Mouse (Mus musculus) megakaryocyte, adult 5-6 weeks (primary cell): ENCODE data around the gene Smarcd1. TPM values are rescaled to one million over a fixed set of nuclear protein-coding genes. Genes with fewer than 3 reads are reported as not detected.

Experiments used
- ATAC-seq: 2 replicates; pipeline ENCODE4 v1.8.0; 2016; ENCODE audit warnings: mild to moderate bottlenecking, inconsistent platforms; ENCODE audit not compliant: poor library complexity, severe bottlenecking
- total RNA-seq, 2 experiments: library from RNA; stranded (forward) in 1 of 2; stranded (reverse) in 1 of 2; fragments of 153-499, 151-499 nt in 1 of 2; fragments of 221-1000, 200-1000 nt in 1 of 2; gene quantifications; 2 replicates each; pipeline versions ENCODE4 v1.2.3 to v1.2.4; 2015 to 2017

Gene Smarcd1
- total RNA-seq (2015) (12.0 and 12.4 TPM in 2 replicates), total RNA-seq (2017) (9.3 and 16.1 TPM in 2 replicates)

GRCm38 (mm10) chr15:99701999-99702900, at the start of gene Smarcd1:
Smarcd1 (plus strand) TSS chr15:99702129.
- peak; percentile 89 for ATAC-seq

DNA sequence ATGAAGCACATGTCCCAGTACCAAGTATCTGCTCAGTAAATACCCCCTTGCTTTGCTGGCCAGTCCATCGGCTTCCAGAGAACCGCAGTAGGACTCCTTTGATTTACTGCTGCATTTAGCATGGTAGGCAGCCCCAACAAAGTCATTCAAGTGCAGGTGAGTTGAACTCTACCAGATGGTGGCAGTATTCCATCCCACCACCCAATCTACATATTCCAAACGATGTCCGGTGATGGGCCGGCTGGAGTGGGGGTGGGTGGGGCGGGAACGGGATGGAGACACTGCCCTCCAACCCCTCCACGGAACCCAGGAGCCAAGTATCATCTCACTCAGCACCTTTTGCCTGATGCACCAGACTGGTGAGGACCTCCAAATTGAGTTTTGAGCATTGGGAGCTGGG, 48.6 kb upstream of the Smarcd1 start:
- no peak for ATAC-seq

DNA sequence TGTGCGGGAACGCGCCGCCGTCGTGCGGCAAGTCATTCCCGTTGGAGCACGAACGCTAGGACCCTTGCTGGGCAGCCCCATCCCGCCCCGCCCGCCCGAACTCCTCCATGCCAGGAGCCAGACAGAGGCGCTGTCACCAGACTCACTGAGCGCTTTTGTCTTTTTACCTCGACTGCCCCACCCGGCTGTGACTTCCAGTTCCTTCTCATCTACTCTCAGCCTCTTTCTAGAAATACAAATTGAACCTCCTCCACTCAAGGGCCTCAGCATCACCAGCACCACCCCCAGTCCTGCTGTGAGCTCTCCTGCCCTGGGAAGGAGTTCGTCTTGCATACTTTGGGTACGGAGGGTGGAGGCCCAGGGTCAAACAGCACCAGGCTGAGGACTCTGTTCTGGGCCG, 48.1 kb upstream of the Smarcd1 start:
- ATAC-seq: no peak

DNA sequence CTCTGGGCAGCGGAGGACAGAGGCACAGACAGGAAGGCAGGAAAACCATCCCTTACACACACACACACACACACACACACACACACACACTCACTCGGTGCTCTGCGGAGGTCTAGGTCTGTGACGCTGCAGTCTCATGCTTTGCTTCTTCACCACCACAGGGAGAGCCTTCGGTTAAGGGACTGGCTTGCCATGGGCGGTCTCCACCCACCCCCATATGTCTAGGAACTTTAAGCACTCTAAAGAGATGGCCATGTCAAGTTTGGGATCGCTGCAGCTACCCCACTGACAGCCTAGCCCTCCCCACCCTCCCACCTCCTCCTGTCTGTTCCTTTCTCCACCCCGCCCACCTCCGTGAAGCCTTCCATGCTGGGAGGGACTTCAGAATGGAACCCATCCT, 46.0 kb upstream of the Smarcd1 start:
- no peak for ATAC-seq

GRCm38 (mm10) chr15:99658437-99658836, 43.5 kb upstream of the Smarcd1 start:
- no peak for ATAC-seq

GRCm38 (mm10) chr15:99661121-99661830, 40.7 kb upstream of the Smarcd1 start:
- no peak for ATAC-seq

DNA sequence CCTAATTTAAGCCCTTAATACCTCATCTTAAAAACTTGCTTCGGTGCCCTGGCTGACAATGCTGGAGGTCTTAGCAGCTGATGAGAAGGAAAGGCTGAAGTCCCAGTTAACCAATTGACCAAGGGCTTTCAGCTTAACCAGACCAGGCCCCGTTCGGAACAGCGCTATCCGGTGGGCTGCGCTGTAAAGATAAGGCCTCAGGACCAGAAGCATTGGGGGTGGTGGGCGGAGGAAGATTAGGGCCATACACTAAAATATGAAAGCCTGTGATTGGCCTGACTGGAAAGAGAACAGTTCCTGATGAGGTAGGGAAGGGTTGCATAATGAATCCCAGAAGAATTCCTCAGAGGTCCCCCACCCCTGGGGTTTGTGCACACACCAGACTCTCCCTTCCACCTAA, 39.6 kb upstream of the Smarcd1 start:
- no peak for ATAC-seq

DNA sequence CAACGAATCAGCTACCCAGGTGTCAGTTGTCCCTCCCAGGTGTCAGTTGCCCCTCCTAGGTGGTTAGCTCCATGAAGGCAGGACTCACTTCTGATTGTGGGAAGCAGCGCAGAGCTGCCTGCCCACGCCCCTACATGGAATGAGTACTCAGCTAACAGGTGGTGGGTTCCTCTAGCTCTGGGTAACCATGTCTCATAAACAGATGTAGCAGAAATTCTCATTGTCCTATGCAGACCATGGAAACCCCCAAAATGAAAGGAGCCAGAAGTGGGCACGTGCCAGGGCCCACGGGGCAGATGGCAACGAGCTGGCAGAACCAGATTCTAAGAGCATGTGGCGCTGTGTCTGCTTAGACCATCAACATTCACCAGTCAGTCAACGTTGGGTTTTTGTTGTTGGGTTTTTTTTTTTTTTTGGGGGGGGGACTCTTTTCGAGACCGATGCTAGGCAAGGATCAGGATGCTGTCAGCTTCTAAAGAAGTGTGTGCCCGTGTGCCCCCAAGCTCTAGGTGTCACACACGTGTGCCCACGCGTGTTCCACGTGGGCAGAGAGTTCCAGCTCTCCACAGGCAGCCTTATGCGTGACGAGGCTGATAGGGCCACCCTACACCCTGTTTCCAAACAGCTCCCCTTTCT, 37.8 kb upstream of the Smarcd1 start:
- ATAC-seq: no peak

DNA sequence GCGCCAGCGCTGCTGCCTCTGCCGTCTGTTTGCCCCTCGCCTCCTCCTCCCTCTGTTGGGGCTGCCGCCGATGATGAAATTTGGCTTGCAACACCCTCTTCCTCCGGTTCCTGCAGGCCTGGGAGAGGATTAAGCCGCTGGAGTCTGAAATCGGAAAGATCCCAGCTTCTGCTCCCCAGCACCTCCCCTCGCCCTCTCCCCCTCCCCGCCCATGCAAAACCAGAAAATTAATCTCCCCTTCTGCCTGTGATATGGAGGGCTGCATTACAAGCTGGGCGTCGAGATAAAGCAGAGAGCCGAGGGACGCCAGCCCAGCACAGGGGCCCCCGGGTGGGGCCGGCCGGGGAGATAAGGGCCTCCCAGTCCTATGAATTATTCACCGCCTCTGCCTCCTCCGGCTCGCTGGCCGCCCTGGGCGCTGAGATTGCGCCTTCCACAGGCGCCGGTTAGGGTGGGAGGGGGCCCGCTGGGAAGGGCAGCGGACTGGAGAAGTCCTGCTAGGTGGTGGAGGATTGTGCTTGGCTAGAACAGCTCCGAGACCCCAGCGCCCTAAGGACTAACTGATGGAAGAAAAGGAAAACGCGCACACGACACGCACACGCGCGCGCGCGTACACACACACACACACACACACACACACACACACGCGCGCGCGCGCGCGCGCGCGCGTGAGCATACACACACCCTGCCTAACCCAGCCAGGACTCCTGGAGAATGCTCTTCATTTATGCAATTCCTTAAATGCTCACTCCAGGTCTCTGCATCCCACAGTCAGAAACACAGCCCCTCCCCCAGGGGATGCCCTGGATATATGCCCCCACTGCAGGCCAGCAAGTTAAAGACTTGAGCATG, 37.1 kb upstream of the Smarcd1 start:
- peak; percentile 88 for ATAC-seq

- ATAC-seq: no peak
Measured at GRCm38 (mm10) chr15:99667544-99667943, 34.4 kb upstream of the Smarcd1 start.

- peak; percentile 73 for ATAC-seq
Measured at GRCm38 (mm10) chr15:99668881-99669280, 33.0 kb upstream of the Smarcd1 start.

DNA sequence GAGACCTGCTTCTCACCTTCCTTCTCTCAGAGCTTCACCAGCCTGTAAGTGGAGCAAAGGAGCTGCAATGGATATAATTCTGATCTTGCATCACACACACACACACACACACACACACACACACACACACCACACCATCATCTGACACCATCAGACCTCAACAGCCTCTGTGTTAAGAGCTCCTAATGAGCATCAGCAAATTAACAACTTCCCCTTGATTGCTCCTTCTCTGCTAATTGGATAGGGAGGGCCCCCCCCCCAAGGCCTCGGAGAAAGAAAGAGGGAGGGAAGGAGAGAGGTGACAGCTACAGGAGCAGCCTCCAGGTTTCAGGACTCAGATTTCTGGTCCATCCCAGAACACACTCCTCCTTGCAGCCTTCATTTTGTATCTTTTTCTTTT, 32.5 kb upstream of the Smarcd1 start:
- ATAC-seq: no peak

DNA sequence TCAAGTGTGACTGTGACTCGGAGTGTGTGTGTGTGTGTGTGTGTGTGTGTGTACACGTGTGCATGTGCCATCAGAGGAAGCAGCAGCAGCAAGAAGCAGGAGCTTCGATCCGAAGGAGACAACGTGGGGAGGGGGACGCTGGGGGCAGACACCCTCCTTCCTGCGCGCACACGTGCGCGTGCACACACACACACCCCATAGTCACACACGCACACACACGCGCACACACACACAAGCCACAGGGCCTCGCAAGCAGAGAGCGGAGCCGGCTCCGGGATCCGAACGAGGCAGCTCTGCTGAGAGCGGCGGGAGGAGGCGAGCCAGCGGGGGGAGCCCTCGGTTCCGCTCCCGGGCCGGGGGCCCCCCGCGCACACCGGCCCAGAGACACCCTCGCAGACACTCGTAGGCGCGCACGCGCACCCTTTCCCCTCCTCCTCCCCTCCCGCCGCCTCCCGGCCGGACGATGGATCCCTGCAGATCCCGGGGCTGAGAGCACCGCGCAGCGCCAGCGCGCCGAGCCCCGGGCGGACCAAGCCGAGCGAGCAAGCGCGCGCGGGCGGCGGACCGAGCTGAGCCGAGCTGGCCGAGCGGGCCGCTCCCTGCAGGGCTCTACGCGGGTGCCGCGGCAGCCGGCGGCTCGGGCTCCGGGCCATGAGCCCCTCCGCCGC, 31.6 kb upstream of the Smarcd1 start, which contains the start of gene Asic1:
Gene Asic1 (plus strand): TSS at position 215 of the 668 bp plus-strand sequence.
- no peak for ATAC-seq

DNA sequence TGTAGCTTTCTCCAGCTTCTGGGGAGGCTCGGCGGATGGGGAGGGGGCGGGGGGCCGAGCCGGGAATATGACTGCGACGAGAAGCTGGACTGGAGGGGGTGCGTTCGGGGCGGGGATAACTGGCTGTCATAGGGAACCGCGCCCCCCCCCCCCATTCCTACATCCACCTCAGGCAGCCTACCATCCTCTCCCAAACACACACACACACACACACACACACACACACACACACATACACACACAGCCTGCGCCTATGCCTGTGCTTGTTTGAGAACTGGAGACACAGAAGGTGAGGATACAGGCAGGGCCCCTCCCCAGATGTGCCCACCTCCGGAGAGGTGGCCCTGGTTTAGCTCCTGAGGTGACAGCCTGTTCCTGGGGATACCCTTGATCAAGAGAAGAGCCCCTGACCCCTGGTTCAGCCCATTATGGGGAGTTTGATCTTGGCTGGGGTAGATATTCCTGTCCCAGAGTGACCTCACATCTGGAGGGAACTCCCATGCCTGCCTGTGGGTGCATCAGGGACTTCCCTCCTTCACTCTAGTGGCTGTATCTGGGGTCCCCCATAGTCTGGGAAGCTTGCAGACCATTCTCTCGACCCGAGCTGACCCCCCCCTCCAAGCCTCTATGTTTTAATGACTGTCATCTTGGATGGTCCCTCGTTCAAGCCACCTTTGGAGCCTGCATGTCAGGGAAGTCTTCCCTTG, 30.8 kb upstream of the Smarcd1 start:
- ATAC-seq: no peak

DNA sequence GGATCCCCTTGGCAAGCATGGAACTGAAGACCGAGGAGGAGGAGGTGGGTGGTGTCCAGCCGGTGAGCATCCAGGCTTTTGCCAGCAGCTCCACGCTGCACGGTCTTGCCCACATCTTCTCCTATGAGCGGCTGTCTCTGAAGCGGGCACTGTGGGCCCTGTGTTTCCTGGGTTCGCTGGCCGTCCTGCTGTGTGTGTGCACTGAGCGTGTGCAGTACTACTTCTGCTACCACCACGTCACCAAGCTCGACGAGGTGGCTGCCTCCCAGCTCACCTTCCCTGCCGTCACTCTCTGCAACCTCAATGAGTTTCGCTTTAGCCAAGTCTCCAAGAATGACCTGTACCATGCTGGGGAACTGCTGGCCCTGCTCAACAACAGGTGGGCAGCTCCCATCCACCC, 30.1 kb upstream of the Smarcd1 start:
- no peak for ATAC-seq

- ATAC-seq: no peak
Measured at GRCm38 (mm10) chr15:99674866-99675265, 27.1 kb upstream of the Smarcd1 start.

GRCm38 (mm10) chr15:99677089-99677488, 24.8 kb upstream of the Smarcd1 start:
- no peak for ATAC-seq

DNA sequence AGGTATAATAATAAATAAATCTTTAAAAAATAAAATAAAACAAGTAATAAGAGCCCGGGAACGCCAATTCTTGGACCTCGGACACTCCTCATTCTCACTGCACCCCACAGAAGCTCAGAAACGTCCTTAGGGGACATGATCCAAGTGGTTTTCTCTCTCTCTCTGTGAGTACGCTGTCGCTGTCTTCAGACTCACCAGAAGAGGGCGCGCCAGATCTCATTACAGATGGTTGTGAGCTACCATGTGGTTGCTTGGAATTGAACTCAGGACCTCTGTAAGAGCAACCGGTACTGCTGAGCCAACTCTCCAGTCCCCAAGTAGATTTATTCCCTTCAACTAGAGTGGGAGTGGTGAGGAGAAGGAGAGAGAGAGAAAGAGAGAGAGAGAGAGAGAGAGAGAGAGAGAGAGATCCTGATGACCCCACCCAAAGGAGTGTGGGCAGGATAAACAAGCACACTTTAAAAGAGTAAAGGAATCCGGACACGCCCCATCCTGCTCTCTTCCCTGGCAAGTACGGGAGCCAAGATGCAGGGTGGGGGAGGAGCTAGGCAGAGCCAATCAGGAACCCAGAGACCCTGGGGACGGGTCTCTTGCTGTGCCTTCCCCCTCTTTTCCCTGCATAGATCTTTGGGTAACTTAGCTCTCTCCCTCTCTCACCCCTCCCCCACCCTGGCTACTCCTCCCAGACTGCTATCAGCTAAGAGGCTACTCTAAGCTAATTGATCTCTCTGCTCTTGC, 23.7 kb upstream of the Smarcd1 start:
- ATAC-seq: no peak

GRCm38 (mm10) chr15:99679008-99679407, 22.9 kb upstream of the Smarcd1 start:
- ATAC-seq: no peak
